8 mouse cellular contexts compared by ENCODE assay signal in genomic region chr4:149305761-149306711, GRCm38 (mm10). TPM values are rescaled to one million over a fixed set of nuclear protein-coding genes. Genes with fewer than 3 reads are reported as not detected.
DNase-seq lines count a peak whose midpoint lies in the region; ATAC-seq and TF ChIP-seq lines count a peak whose summit lies in the region.

No protein-coding gene starts in this region.

- WGBS in embryonic facial prominence, embryonic 10.5 days, result 45% methylated on average over 14 of the region's 14 CpGs
- 23% methylated on average over 14 of the region's 14 CpGs for WGBS in hindbrain, embryonic 15.5 days
- WGBS in midbrain, postnatal 0 days, result 21% methylated on average over 14 of the region's 14 CpGs

- peak overlapping the region; percentile 99 for H3K27ac ChIP-seq in layer of hippocampus, adult 2 months
- peak overlapping the region; percentile 94 for H3K27ac ChIP-seq in embryonic facial prominence, embryonic 10.5 days (replicated peaks)
- H3K27ac ChIP-seq in hindbrain, embryonic 15.5 days (replicated peaks), result peak overlapping the region; percentile 95
- peak overlapping the region; percentile 99 for H3K27ac ChIP-seq in midbrain, postnatal 0 days (ENCODE audit: low read depth, low read length)

- H3K4me3 ChIP-seq in layer of hippocampus, adult 2 months, result peak overlapping the region; percentile 92
- H3K4me3 ChIP-seq in embryonic facial prominence, embryonic 10.5 days, result peak overlapping the region; percentile 99
- H3K4me3 ChIP-seq in hindbrain, embryonic 15.5 days, result peak overlapping the region; percentile 99
- H3K4me3 ChIP-seq in midbrain, postnatal 0 days (ENCODE audit: low read depth, low read length), result peak overlapping the region; percentile 99

- DNase-seq in layer of hippocampus, adult 2 months (ENCODE audit: low spot score in 2 of 2), result no peak
- no peak for DNase-seq in layer of hippocampus, postnatal 25 days (ENCODE audit: extremely low spot score in 1 of 2, low spot score in 1 of 2)
- DNase-seq in embryonic facial prominence, embryonic 10.5 days (ENCODE audit: low spot score), result no peak
- no peak for DNase-seq in midbrain, postnatal 0 days (ENCODE audit: low spot score)
- no peak for DNase-seq in layer of hippocampus, adult 9-10 months (ENCODE audit: low spot score)
- DNase-seq in ovary, postnatal 36 days (ENCODE audit: low spot score), result no peak

- H3K9ac ChIP-seq in hindbrain, embryonic 15.5 days, result peak overlapping the region; percentile 100
- H3K9ac ChIP-seq in midbrain, postnatal 0 days (replicated peaks; ENCODE audit: low read length, poor library complexity, severe bottlenecking), result peak overlapping the region; percentile 99

- no peaks in the 10 kb centered on the region for H3K36me3 ChIP-seq in embryonic facial prominence, embryonic 10.5 days (replicated peaks)
- H3K36me3 ChIP-seq in hindbrain, embryonic 15.5 days, result no peaks in the 10 kb centered on the region
- H3K36me3 ChIP-seq in midbrain, postnatal 0 days (ENCODE audit: insufficient read depth, low read length), result no peaks in the 10 kb centered on the region

- peak overlapping the region; percentile 87 for H3K4me2 ChIP-seq in hindbrain, embryonic 15.5 days
- H3K4me2 ChIP-seq in midbrain, postnatal 0 days (ENCODE audit: low read depth, low read length, poor library complexity, severe bottlenecking), result peak overlapping the region; percentile 67

- no peaks in the 10 kb centered on the region for H3K27me3 ChIP-seq in embryonic facial prominence, embryonic 10.5 days (replicated peaks; ENCODE audit: low read depth, poor library complexity, severe bottlenecking)
- H3K27me3 ChIP-seq in hindbrain, embryonic 15.5 days, result no peaks in the 10 kb centered on the region
- H3K27me3 ChIP-seq in midbrain, postnatal 0 days (ENCODE audit: insufficient read depth, low read length), result no peaks in the 10 kb centered on the region

- no peaks in the 10 kb centered on the region for H3K9me3 ChIP-seq in embryonic facial prominence, embryonic 10.5 days
- no peaks in the 10 kb centered on the region for H3K9me3 ChIP-seq in hindbrain, embryonic 15.5 days
- no peaks in the 10 kb centered on the region for H3K9me3 ChIP-seq in midbrain, postnatal 0 days (ENCODE audit: low read length)

- ATAC-seq in hindbrain, embryonic 15.5 days (ENCODE audit: low FRiP score, low read depth), result no peak
- ATAC-seq in midbrain, postnatal 0 days (ENCODE audit: low FRiP score), result no peak
- ATAC-seq in activated CD4-positive, CD25-positive, alpha-beta regulatory T cell, adult 4 months, result no peak

- peak; percentile 28; the same call in 1 of the 2 replicates for TF ChIP-seq CTCF in layer of hippocampus, adult 2 months (conservative IDR thresholded peaks at IDR 0.05)
- TF ChIP-seq CTCF in midbrain, postnatal 0 days (IDR thresholded peaks at IDR 0.05), result no peak

- H3K4me1 ChIP-seq in embryonic facial prominence, embryonic 10.5 days, result peaks cover 42% of the 10 kb centered on the region
- peaks cover 57% of the 10 kb centered on the region for H3K4me1 ChIP-seq in hindbrain, embryonic 15.5 days (replicated peaks)
- peaks cover 36% of the 10 kb centered on the region for H3K4me1 ChIP-seq in midbrain, postnatal 0 days (ENCODE audit: insufficient read depth, low read length)

RNA-seq across cellular contexts. Expression of gene Kif1b, which starts 1.5 kb away (rescaled TPM):
- total RNA-seq in layer of hippocampus, adult 2 months (2021), result 100 to 1,000 TPM; 403 to 414 TPM
- total RNA-seq in layer of hippocampus, postnatal 25 days (2021), result 100 to 1,000 TPM; 372 to 435 TPM
- polyA plus RNA-seq in embryonic facial prominence, embryonic 10.5 days (2016; fragmentation: Nextera tagmentation; extraction: Ambion mirVana), result 49.4 and 51.3 TPM in 2 replicates
- 123 and 135 TPM in 2 replicates for polyA plus RNA-seq in hindbrain, embryonic 15.5 days (2015; fragmentation: Nextera tagmentation; extraction: Ambion mirVana)
- total RNA-seq in midbrain, postnatal 0 days (2014; rRNA removed), result 308 and 425 TPM in 2 replicates
- polyA plus RNA-seq in midbrain, postnatal 0 days (2015; fragmentation: Nextera tagmentation; extraction: Ambion mirVana), result 183 and 215 TPM in 2 replicates
- polyA plus RNA-seq in activated CD4-positive, CD25-positive, alpha-beta regulatory T cell, adult 4 months (2017; shearing (Covaris generic)), result 10 to 100 TPM; 11.0 to 15.4 TPM
